Mouse (Mus musculus): ENCODE results near the gene Dido1. TPM values are rescaled to one million over a fixed set of nuclear protein-coding genes. Genes with fewer than 3 reads are reported as not detected.
A peak's percentile ranks its signal among the peaks of the same experiment; 100 is the strongest.
"Not testable (repeated sequence)": the region's sequence is repeated elsewhere in the genome, so short reads cannot be mapped to it uniquely, and the experiment has no call there.

Gene Dido1
- total RNA-seq, 2 experiments from 2014 or later: 14.6 to 16.2 TPM

- peak; percentile 51 for DNase-seq
These were observed 15.0 kb upstream of the Dido1 start, which contains the start of gene Slc17a9 for GRCm38 (mm10) chr2:180724585-180725413. Gene Slc17a9, plus strand, starts transcription at chr2:180725263.

DNA sequence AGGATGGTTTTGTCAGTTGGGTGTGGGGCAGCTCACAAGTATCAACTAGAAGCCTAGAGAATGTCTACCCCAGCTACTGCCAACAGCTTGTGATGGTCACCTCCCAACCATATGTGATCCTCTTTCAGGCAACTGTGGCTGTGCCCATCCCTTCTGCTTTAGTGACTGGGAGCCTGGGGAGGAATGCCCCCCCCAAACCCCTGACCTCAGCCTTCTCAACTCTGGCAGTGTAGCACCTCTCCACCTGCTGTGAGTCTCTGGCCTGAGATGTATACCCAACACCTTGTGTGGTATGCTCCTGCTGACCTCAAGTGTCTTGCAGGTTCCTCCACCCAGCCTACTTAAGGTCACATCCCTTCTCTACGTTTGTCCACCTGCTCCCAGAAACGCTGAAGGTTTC lies 14.1 kb upstream of the Dido1 start:
- DNase-seq: no peak

- DNase-seq: not testable (repeated sequence)
These were observed 12.9 kb upstream of the Dido1 start for GRCm38 (mm10) chr2:180722748-180723147.

GRCm38 (mm10) chr2:180712037-180712689 lies 2.4 kb upstream of the Dido1 start:
- DNase-seq: no peak

DNA sequence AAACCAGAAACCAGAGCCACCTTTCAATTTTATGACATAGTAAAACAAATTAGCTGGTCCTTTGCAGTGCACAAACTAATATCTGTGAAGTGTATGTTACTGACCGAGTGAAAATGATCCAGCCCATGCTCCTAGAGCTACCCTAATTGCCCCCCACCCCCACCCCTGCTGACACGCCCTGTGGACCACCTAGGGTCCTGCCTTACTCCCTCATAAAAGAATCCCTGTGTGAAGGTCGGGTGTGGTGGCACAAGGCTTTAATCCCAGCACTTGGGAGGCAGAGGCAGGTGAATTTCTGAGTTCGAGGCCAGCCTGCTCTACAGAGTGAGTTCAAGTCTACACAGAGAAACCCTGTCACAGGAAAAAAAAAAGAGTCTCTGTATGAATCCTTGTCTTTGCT lies 1.7 kb upstream of the Dido1 start:
- no peak for DNase-seq

DNA sequence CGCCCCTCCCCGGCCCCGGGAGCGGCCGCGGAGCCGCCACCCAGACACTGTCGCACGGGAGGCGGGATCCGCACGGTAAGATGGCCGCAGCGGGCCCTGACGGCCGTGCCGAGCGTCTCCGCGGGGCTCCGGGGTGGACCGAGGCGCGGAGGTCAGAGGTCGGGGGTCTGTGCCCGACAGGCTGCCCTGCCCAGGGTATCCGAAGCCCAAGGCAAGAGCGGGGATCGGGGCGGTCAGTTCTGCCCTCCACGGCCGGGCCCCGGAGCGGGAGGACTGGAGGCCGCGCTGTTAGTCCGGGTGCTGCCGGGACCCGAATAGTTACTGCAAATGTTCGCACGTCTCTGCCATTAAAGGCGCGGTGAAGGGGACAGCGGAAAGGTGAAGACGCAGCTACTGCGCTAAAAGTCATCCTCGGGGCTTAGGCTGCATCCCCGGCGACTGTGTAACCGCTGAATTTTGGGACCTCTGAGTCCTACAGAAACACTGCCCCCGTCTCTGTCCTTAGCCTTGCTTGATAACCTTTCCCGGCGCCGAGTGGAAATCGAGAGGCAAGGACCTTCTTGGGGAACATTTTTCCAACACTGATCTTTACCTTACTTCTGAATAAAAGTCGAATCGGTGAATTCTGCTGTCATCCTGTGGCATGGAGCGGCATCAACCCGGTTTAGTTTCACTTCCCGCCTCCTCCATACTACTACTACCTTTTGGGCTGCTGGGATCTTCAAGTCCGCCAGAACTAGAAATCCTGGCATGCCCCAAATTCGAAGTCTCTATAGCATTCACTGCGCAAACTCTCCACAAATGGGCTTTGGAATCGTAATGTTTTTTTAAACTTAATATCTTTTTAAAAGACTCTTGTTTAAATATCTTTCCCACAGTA lies 717 bp upstream of the Dido1 start:
- DNase-seq: no peak

GRCm38 (mm10) chr2:180709023-180709922 lies 526 bp downstream of the Dido1 start:
- DNase-seq: no peak

- DNase-seq: no peak
These were observed 3.8 kb downstream of the Dido1 start for GRCm38 (mm10) chr2:180705975-180706374.

DNA sequence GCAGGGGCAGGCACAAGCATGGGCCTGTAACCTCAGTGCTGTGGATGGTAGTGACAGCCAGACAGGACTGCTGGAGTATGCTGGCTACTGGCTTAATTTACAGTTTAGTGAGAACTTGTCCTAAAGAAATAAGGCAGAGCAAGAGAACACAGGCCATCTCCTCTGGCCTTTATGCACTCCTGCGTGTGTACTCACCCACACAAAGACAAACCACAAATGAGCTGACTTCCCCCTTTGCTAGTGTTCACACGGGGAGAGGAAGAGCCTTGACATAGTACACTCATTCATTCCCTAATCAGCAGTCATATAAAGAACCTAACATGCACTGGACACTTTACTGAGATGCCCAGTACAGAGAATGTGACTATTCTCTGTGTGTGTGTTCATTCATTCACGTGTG lies 4.7 kb downstream of the Dido1 start:
- no peak for DNase-seq

DNA sequence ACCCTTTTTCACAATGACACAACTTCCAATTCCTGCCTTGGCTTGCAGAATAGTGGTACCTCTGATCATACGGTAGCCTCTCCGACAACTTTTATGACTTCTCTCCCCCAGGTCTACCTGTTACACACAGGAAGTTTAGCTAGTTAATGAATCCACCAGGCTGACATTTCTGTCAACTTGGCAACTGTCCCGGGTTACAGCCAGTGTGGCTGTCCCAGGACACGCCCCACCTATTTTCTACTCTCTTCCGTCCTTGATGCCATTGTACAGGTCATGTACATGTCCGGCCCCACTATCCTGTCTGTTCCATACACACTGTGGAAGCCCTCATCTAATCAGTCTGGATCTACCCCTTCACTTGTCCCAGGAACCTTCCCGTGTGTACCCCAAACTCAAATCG lies 5.2 kb downstream of the Dido1 start:
- DNase-seq: peak; percentile 34

- no peak for DNase-seq
These were observed 6.0 kb downstream of the Dido1 start for GRCm38 (mm10) chr2:180703645-180704359.

- no peak for DNase-seq
These were observed 6.6 kb downstream of the Dido1 start for GRCm38 (mm10) chr2:180703175-180703574.

GRCm38 (mm10) chr2:180702701-180703149 lies 7.1 kb downstream of the Dido1 start:
- no peak for DNase-seq

DNA sequence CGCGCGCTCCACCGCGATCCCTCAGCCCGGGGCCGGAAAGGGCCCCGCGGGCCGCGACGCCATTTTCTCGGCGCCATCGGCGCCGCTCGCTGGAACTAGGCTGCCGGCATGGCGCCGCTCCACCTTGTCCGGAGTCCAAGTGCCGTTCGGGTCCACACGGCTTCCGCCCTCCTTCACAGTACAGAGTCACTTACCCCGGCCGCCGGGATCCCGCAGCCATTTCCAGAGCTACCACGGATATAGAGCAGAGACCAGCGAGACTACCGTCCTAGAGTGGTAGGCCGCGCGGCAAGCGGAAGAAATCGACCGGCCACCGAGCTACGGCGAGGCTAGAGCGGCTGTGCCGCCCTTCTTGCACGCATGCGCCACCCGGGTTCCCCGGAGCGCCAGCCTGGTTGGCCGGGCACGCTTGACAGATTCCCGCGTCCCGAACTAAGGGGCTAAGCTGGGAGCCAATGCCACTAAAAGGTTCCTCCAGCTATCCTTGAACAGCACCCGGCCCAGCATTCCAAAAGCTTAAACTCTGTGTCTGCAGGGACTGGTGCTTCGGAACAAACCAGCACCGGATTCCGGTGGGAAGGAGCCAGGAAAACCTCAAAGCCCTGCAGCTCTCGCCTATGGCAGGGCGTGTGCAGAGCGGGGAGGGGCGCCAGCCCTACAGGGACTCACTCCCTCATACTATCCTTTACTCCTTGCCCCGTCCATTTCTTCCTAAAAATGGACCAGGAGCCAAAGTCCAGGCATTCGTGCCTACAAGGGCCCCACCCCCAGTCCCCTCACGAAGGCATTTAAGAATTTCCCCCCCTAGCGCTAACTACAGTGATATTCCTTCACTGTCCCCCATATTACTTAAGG lies 7.8 kb downstream of the Dido1 start:
- peak; percentile 92 for DNase-seq

DNA sequence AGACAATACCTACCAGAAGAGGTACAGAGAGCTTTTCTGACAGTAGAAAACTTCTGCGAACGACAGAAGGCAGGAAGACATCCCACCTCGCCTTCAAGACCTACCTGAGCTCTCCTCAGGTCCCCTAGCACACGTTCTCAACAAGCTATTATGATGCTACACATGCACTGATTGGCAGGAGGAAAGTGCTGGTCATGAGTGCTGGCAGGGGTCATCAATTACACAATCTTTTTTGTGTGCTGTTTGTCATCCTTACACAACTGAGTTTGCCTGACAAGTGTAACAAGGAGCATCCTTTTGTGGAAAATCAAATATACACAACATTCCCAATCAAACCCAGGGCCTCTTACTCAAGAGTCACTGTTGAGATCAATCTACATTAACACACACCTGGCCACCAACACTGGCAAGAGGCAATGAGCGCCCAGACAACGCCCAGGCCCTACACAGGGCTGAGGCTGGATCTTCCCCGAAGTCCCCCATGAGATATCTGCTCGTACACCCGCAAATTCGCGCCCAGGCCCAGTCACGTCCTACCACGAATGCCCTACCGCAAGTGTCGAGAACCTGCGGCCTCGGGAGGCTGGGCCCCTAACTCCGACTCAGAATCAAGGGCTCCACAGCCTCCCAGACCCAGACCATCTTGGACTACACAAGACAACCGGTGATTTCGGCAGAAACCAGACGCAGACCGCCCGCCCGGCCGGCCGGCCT lies 8.6 kb downstream of the Dido1 start:
- DNase-seq: no peak

- DNase-seq: no peak
These were observed 9.3 kb downstream of the Dido1 start for GRCm38 (mm10) chr2:180700457-180700856.

- no peak for DNase-seq
These were observed 14.6 kb downstream of the Dido1 start for GRCm38 (mm10) chr2:180695176-180695575.

DNA sequence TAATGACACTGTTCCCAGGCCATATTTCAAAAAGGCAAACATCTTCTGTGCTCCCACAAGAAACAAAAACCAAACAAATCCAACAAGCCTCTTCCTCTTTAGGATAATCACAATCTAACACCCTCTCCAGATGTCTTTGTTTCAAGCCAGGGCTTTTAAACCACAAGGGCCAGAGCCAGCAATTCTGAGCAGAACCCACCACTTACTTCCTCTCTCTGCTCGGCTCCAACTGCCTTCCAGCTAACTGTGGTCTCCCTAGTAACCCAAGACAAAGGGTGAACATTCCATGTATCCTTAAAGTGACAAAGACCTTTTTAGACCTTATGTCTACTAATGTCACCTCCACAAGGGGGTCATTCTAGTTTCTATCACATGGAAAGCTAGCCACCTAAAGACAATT lies 17.2 kb downstream of the Dido1 start:
- peak; percentile 46 for DNase-seq

GRCm38 (mm10) chr2:180689841-180690240 lies 20.0 kb downstream of the Dido1 start:
- no peak for DNase-seq

All from gastrocnemius, postnatal 25 days (tissue).